Mouse (Mus musculus) MEL (cell line): ENCODE measurements around the gene Stom. TPM values are rescaled to one million over a fixed set of nuclear protein-coding genes. Genes with fewer than 3 reads are reported as not detected.
A peak's percentile ranks its signal among the peaks of the same experiment; 100 is the strongest.

Source experiments
- DNase-seq: peaks from one replicate; pipeline ENCODE4 v3.0.0; 2011; ENCODE audit warnings: low read depth, low spot score
- H3K27ac ChIP-seq: 2 replicates; pipeline ENCODE4 v1.5.1; 2012; ENCODE audit warnings: low read depth, mild to moderate bottlenecking, control low read depth, low read length, moderate library complexity; ENCODE audit not compliant: control insufficient read depth
- H3K27me3 ChIP-seq, 2 experiments: fragments of 150-350 bp in 1 of 2; sonication (generic) in 1 of 2; 2 replicates each; pipeline ENCODE4 v1.6.1; 2012; ENCODE audit warnings: low read length in 2 of 2, mild to moderate bottlenecking in 2 of 2, improper control_type of control experiment in 1 of 2, moderate library complexity in 1 of 2; ENCODE audit not compliant: insufficient read depth in 2 of 2, control insufficient read depth in 1 of 2
- H3K36me3 ChIP-seq, 2 experiments: 2 replicates each; pipeline ENCODE4 v1.6.1; 2012 to 2014; ENCODE audit warnings: low read length in 2 of 2, improper control_type of control experiment in 1 of 2, inconsistent platforms in 1 of 2, mild to moderate bottlenecking in 1 of 2; ENCODE audit not compliant: insufficient read depth in 2 of 2, control insufficient read depth in 1 of 2
- H3K4me1 ChIP-seq, 2 experiments: fragments of 150-350 bp in 1 of 2; sonication (generic) in 1 of 2; 2 replicates each; pipeline ENCODE4 v1.6.1; 2012; ENCODE audit warnings: low read length in 2 of 2, improper control_type of control experiment in 1 of 2, mild to moderate bottlenecking in 1 of 2; ENCODE audit not compliant: insufficient read depth in 2 of 2, control insufficient read depth in 1 of 2
- H3K4me3 ChIP-seq, 2 experiments: fragments of 150-350 bp in 1 of 2; sonication (generic) in 1 of 2; 2 replicates each; pipeline ENCODE4 v1.5.1; 2012; ENCODE audit warnings: low read depth in 2 of 2, low read length in 2 of 2, mild to moderate bottlenecking in 2 of 2, moderate library complexity in 2 of 2, control low read depth in 1 of 2, improper control_type of control experiment in 1 of 2; ENCODE audit not compliant: control insufficient read depth in 1 of 2, insufficient read depth in 1 of 2
- H3K79me2 ChIP-seq: 2 replicates; pipeline ENCODE4 v1.6.1; 2012; ENCODE audit warnings: mild to moderate bottlenecking, low read length, moderate library complexity; ENCODE audit not compliant: control insufficient read depth, poor library complexity, insufficient read depth
- H3K9ac ChIP-seq: 2 replicates; pipeline ENCODE4 v1.6.1; 2012; ENCODE audit warnings: low read depth, mild to moderate bottlenecking, control low read depth, low read length, moderate library complexity; ENCODE audit not compliant: control insufficient read depth, poor library complexity, severe bottlenecking
- H3K9me3 ChIP-seq: fragments of 150-350 bp; sonication (generic); replicated peaks from 2 replicates; pipeline ENCODE4 v1.6.1; 2012; ENCODE audit warnings: mild to moderate bottlenecking, low read length, improper control_type of control experiment, moderate library complexity; ENCODE audit not compliant: insufficient read depth
- BHLHE40 ChIP-seq: IDR thresholded peaks from 2 replicates; pipeline ENCODE4 v1.6.1; 2012; ENCODE audit warnings: low read depth, mild to moderate bottlenecking, inconsistent platforms, low read length, improper control_type of control experiment, borderline replicate concordance
- CTCF ChIP-seq, 3 experiments: IDR thresholded peaks in 2 of 3; conservative IDR thresholded peaks in 1 of 3; 2 replicates each; pipeline ENCODE4 v1.5.1; 2011 to 2012; ENCODE audit warnings: low read length in 3 of 3, low read depth in 2 of 3, mild to moderate bottlenecking in 2 of 3, improper control_type of control experiment in 1 of 3, inconsistent platforms in 1 of 3, mixed read lengths in 1 of 3, moderate library complexity in 1 of 3; ENCODE audit not compliant: control insufficient read depth in 1 of 3, insufficient read depth in 1 of 3, poor library complexity in 1 of 3, severe bottlenecking in 1 of 3
- ELF1 ChIP-seq: IDR thresholded peaks from 2 replicates; pipeline ENCODE4 v1.6.1; 2014; ENCODE audit warnings: low read depth, mild to moderate bottlenecking, inconsistent platforms, low read length, improper control_type of control experiment, moderate library complexity
- ETS1 ChIP-seq: IDR thresholded peaks from 2 replicates; pipeline ENCODE4 v1.6.1; 2012; ENCODE audit warnings: low read depth, mild to moderate bottlenecking, inconsistent platforms, low read length, improper control_type of control experiment, moderate library complexity
- HCFC1 ChIP-seq: IDR thresholded peaks from 2 replicates; pipeline ENCODE4 v1.6.1; 2012; ENCODE audit warnings: low read depth, mild to moderate bottlenecking, inconsistent platforms, low read length, improper control_type of control experiment, moderate library complexity
- MAFK ChIP-seq: IDR thresholded peaks from 2 replicates; pipeline ENCODE4 v1.6.1; 2011; ENCODE audit warnings: low read depth, mild to moderate bottlenecking, low read length, improper control_type of control experiment, borderline replicate concordance
- MAX ChIP-seq: IDR thresholded peaks from 2 replicates; pipeline ENCODE4 v1.6.1; 2011; ENCODE audit warnings: low read length, improper control_type of control experiment
- MAZ ChIP-seq: IDR thresholded peaks from 2 replicates; pipeline ENCODE4 v1.6.1; 2012; ENCODE audit warnings: low read depth, mild to moderate bottlenecking, inconsistent platforms, low read length, improper control_type of control experiment
- MXI1 ChIP-seq: IDR thresholded peaks from 2 replicates; pipeline ENCODE4 v1.6.1; 2011; ENCODE audit warnings: mild to moderate bottlenecking, low read depth, low read length, improper control_type of control experiment
- MYB ChIP-seq: IDR thresholded peaks from 2 replicates; pipeline ENCODE4 v1.6.1; 2011; ENCODE audit warnings: mild to moderate bottlenecking, low read depth, low read length, improper control_type of control experiment
- NELFE ChIP-seq: IDR thresholded peaks from 2 replicates; pipeline ENCODE4 v1.6.1; 2011; ENCODE audit warnings: low read depth, low read length, improper control_type of control experiment
- NRF1 ChIP-seq: IDR thresholded peaks from 2 replicates; pipeline ENCODE4 v1.6.1; 2014; ENCODE audit warnings: low read depth, mild to moderate bottlenecking, inconsistent platforms, low read length, improper control_type of control experiment, moderate library complexity; ENCODE audit not compliant: poor library complexity, insufficient read depth, severe bottlenecking
- POLR2A ChIP-seq, 2 experiments: IDR thresholded peaks; 2 replicates each; pipeline ENCODE4 v1.6.1; 2011 to 2012; ENCODE audit warnings: low read length in 2 of 2, mild to moderate bottlenecking in 2 of 2, control low read depth in 1 of 2, improper control_type of control experiment in 1 of 2, low read depth in 1 of 2, moderate library complexity in 1 of 2; ENCODE audit not compliant: control insufficient read depth in 1 of 2, insufficient read depth in 1 of 2, poor library complexity in 1 of 2
- POLR2AphosphoS5 ChIP-seq: IDR thresholded peaks from 2 replicates; pipeline ENCODE4 v1.6.1; 2012; ENCODE audit warnings: low read depth, borderline replicate concordance, mild to moderate bottlenecking, inconsistent platforms, low read length, moderate library complexity, mixed read lengths
- RAD21 ChIP-seq: IDR thresholded peaks from 2 replicates; pipeline ENCODE4 v1.6.1; 2011; ENCODE audit warnings: mild to moderate bottlenecking, low read depth, low read length, improper control_type of control experiment
- SIN3A ChIP-seq: IDR thresholded peaks from 2 replicates; pipeline ENCODE4 v1.6.1; 2012; ENCODE audit warnings: low read length, improper control_type of control experiment, inconsistent platforms
- SMC3 ChIP-seq: IDR thresholded peaks from 2 replicates; pipeline ENCODE4 v1.6.1; 2011; ENCODE audit warnings: low read depth, low read length, improper control_type of control experiment
- TCF12 ChIP-seq: IDR thresholded peaks from 2 replicates; pipeline ENCODE4 v1.6.1; 2014; ENCODE audit warnings: low read depth, mild to moderate bottlenecking, inconsistent platforms, low read length, improper control_type of control experiment, moderate library complexity
- UBTF ChIP-seq: IDR thresholded peaks from 2 replicates; pipeline ENCODE4 v1.6.1; 2012; ENCODE audit warnings: low read depth, mild to moderate bottlenecking, inconsistent platforms, low read length, improper control_type of control experiment, moderate library complexity, borderline replicate concordance; ENCODE audit not compliant: insufficient read depth
- USF1 ChIP-seq: IDR thresholded peaks from 2 replicates; pipeline ENCODE4 v1.6.1; 2014; ENCODE audit warnings: low read depth, mild to moderate bottlenecking, inconsistent platforms, low read length, improper control_type of control experiment, moderate library complexity
- ZC3H11A ChIP-seq: IDR thresholded peaks from 2 replicates; pipeline ENCODE4 v1.6.1; 2012; ENCODE audit warnings: low read depth, mild to moderate bottlenecking, inconsistent platforms, low read length, improper control_type of control experiment
- ZKSCAN1 ChIP-seq: IDR thresholded peaks from 2 replicates; pipeline ENCODE4 v1.6.1; 2012; ENCODE audit warnings: low read depth, mild to moderate bottlenecking, inconsistent platforms, low read length, improper control_type of control experiment, moderate library complexity
- ZMIZ1 ChIP-seq: IDR thresholded peaks from 2 replicates; pipeline ENCODE4 v1.6.1; 2012; ENCODE audit warnings: low read depth, mild to moderate bottlenecking, inconsistent platforms, low read length, improper control_type of control experiment, moderate library complexity
- ZNF384 ChIP-seq: IDR thresholded peaks from 2 replicates; pipeline ENCODE4 v1.6.1; 2012; ENCODE audit warnings: low read depth, mild to moderate bottlenecking, inconsistent platforms, low read length, improper control_type of control experiment
- polyA plus RNA-seq, 2 experiments: library from polyadenylated mRNA; stranded (reverse) in 1 of 2; unstranded in 1 of 2; fragments of >175 nt in 1 of 2; fragments of >200 nt in 1 of 2; gene quantifications; 2 replicates each; pipeline versions ENCODE4 v1.2.1 to v1.2.4; 2012; ENCODE audit warnings: low replicate concordance in 2 of 2, low read depth in 1 of 2; ENCODE audit not compliant: insufficient read length in 2 of 2, insufficient read depth in 1 of 2, missing spikeins in 1 of 2
- total RNA-seq: library from RNA; depleted of rRNA; stranded (reverse); fragments of 300-350 nt; gene quantifications from 2 replicates; pipeline ENCODE4 v1.2.3, GENCODE M21; 2012

Gene Stom
- total and polyA plus RNA-seq, 3 experiments = 28.0 to 49.4 TPM; not detected in 1

DNA sequence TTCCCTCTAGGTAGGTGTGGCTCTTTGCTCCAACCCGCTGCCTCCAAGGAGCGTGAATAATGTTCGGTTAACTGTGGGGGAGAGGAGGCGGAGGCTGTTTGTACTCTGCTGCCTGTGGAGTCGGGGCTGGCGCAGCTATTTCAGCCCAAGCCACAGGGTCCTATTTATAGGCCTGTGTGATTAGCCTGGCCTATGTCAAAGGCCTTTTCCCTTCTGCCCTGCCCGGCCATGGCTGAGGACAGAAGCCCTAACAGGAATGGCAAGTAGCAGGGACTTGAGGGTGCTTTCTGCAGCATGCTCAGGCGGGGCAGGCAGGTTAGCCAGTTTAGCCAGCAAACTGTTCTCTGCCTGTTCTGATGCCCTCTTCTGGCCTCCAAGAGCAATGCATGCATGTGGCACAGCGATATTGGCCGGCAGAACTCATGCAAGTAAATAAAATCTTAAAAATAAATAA, 66.2 kb downstream of the Stom start:
- Histone ChIP-seq H3K9ac (peak overlapping the region; percentile 24; the same call in 1 of the 2 replicates), H3K9me3 (no peaks in the 10 kb centered on the region), H3K79me2 (no peaks in the 10 kb centered on the region), H3K4me3 (peak overlapping the region in 1 of 2 experiments; percentile 11; a peak in 1 of 4 replicates), H3K4me1 (no peaks in the 10 kb centered on the region), H3K27ac (no peak overlapping the region), H3K36me3 (no peaks in the 10 kb centered on the region)
- DNase-seq = peak; percentile 80
- TF ChIP-seq MXI1 (no peak), ZNF384 (no peak), NRF1 (no peak), BHLHE40 (no peak), TCF12 (no peak), MAX (no peak), MAFK (no peak), SIN3A (peak; percentile 20; the same call in 1 of the 2 replicates), NELFE (no peak), HCFC1 (no peak), RAD21 (peak; percentile 70), POLR2AphosphoS5 (no peak), ZC3H11A (peak; percentile 93), MYB (no peak), SMC3 (peak; percentile 96), USF1 (no peak), ELF1 (no peak), CTCF (IDR thresholded peaks at IDR 0.05 in 2 of 3, conservative IDR thresholded peaks at IDR 0.05 in 1 of 3; ENCODE audit: control insufficient read depth in 1 of 3, insufficient read depth in 1 of 3, low read depth in 2 of 3, low read length in 3 of 3, poor library complexity in 1 of 3, severe bottlenecking in 1 of 3) (peak; percentile 74 to 82 (median 79))
- TF ChIP-seq, all 39 proteins: peak for 5
- H3K27me3 ChIP-seq = no peaks in the 10 kb centered on the region

GRCm38 (mm10) chr2:35269716-35270260, 67.0 kb downstream of the Stom start:
- Histone ChIP-seq H3K36me3 (peaks cover 0 to 1% of the 10 kb centered on the region in 2 experiments; a peak in 1 of 4 replicates), H3K27me3 (no peaks in the 10 kb centered on the region), H3K9ac (no peak overlapping the region), H3K79me2 (no peaks in the 10 kb centered on the region), H3K4me1 (peaks cover 0 to 4% of the 10 kb centered on the region in 2 experiments; a peak in 2 of 4 replicates), H3K27ac (no peak overlapping the region), H3K4me3 (no peak overlapping the region), H3K9me3 (no peaks in the 10 kb centered on the region)
- TF ChIP-seq MAX (no peak), MAZ (no peak), NELFE (no peak), POLR2AphosphoS5 (no peak), POLR2A (IDR thresholded peaks at IDR 0.05; ENCODE audit: control insufficient read depth in 1 of 2, insufficient read depth in 1 of 2, low read depth in 1 of 2, low read length in 2 of 2, poor library complexity in 1 of 2) (no peak), ETS1 (no peak), UBTF (no peak), ZMIZ1 (no peak), BHLHE40 (no peak), ZKSCAN1 (no peak), RAD21 (no peak)
- no peak for DNase-seq
